Mouse (Mus musculus) neural tube, embryonic 13.5 days (tissue): ENCODE measurements around the gene Tmem38b. TPM values are rescaled to one million over a fixed set of nuclear protein-coding genes. Genes with fewer than 3 reads are reported as not detected.

Experiments
- ATAC-seq: fragments of 200-750 bp; cut with Nextera tagmentation; 2 replicates; pipeline ENCODE4 v1.8.0; 2017; ENCODE audit warnings: low read depth, mild to moderate bottlenecking, moderate TSS enrichment, moderate library complexity
- H3K27ac ChIP-seq: fragments of 300-500 bp; sonication (generic); replicated peaks from 2 replicates; pipeline ENCODE4 v1.5.1; 2015; ENCODE audit warnings: moderate library complexity, mild to moderate bottlenecking, inconsistent platforms
- H3K27me3 ChIP-seq: fragments of 300-500 bp; sonication (generic); 2 replicates; pipeline ENCODE4 v1.6.1; 2015; ENCODE audit warnings: mild to moderate bottlenecking, inconsistent platforms
- H3K36me3 ChIP-seq: fragments of 300-500 bp; sonication (generic); 2 replicates; pipeline ENCODE4 v1.6.1; 2015; ENCODE audit warnings: mild to moderate bottlenecking, inconsistent platforms
- H3K4me1 ChIP-seq: fragments of 300-500 bp; sonication (generic); replicated peaks from 2 replicates; pipeline ENCODE4 v1.6.1; 2015; ENCODE audit warnings: inconsistent platforms
- H3K4me2 ChIP-seq: fragments of 300-500 bp; sonication (generic); 2 replicates; pipeline ENCODE4 v1.6.1; 2015; ENCODE audit warnings: inconsistent platforms, mild to moderate bottlenecking, moderate library complexity
- H3K4me3 ChIP-seq: fragments of 300-500 bp; sonication (generic); 2 replicates; pipeline ENCODE4 v1.5.1; 2015; ENCODE audit warnings: mild to moderate bottlenecking, inconsistent platforms
- H3K9ac ChIP-seq: fragments of 300-500 bp; sonication (generic); 2 replicates; pipeline ENCODE4 v1.6.1; 2015; ENCODE audit warnings: moderate library complexity, mild to moderate bottlenecking, inconsistent platforms
- H3K9me3 ChIP-seq: fragments of 300-500 bp; sonication (generic); 2 replicates; pipeline ENCODE4 v1.6.1; 2016; ENCODE audit warnings: inconsistent platforms
- WGBS: fragments of 180-500 bp; shearing (Covaris S2); methylation state at CpG from one replicate; pipeline ENCODE4 v1.1.7; 2015; 5-methylcytosine and 5-hydroxymethylcytosine counted together
- polyA plus RNA-seq: library from polyadenylated mRNA; unstranded; fragments of >200 nt; fragmentation: Nextera tagmentation; extraction: Ambion mirVana; gene quantifications from 2 replicates; pipeline ENCODE4 v1.2.1, GENCODE M21; 2015

Tmem38b gene
- polyA plus RNA-seq, 1 experiment from 2014 or later = 5.6 TPM

GRCm38 (mm10) chr4:53904335-53904734, 78.5 kb downstream of the Tmem38b start:
- no peak for ATAC-seq
- WGBS = 84% methylated on average over 7 of the region's 7 CpGs
- H3K27ac ChIP-seq = no peak overlapping the region
- H3K9ac ChIP-seq = no peak overlapping the region
- H3K27me3 ChIP-seq = no peaks in the 10 kb centered on the region
- H3K4me1 ChIP-seq = no peaks in the 10 kb centered on the region; the same call in 1 of the 2 replicates
- H3K9me3 ChIP-seq = no peaks in the 10 kb centered on the region
- no peaks in the 10 kb centered on the region for H3K36me3 ChIP-seq
- no peak overlapping the region for H3K4me3 ChIP-seq
- H3K4me2 ChIP-seq = no peak overlapping the region

DNA sequence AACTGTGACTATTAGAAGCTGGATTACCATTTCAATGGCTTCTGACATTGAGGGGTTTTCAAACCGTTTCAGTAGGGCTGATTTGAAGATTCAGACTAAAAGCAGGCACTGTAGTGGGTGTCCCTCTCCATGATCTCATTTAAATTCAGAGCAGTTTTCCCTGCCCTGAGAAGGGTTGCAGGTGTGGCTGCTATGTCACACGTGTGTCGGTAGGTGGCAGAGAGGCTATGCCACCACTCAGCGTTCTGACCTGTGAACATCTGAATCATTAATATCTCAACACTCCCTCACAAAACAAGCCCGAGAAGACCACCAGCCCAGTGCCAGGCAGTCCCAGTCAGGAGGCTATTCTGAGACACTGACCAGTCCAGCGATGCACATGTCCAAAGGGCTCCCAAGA, 79.7 kb downstream of the Tmem38b start:
- H3K9me3 ChIP-seq = no peaks in the 10 kb centered on the region
- H3K36me3 ChIP-seq = no peaks in the 10 kb centered on the region
- no peak overlapping the region for H3K4me3 ChIP-seq
- no peak overlapping the region for H3K27ac ChIP-seq
- no peak for ATAC-seq
- 45% methylated on average over 6 of the region's 6 CpGs for WGBS
- no peaks in the 10 kb centered on the region for H3K27me3 ChIP-seq
- H3K4me2 ChIP-seq = no peak overlapping the region
- H3K9ac ChIP-seq = no peak overlapping the region
- H3K4me1 ChIP-seq = no peaks in the 10 kb centered on the region; the same call in 1 of the 2 replicates

GRCm38 (mm10) chr4:53907071-53907470, 81.2 kb downstream of the Tmem38b start:
- no peak overlapping the region for H3K4me3 ChIP-seq
- H3K9me3 ChIP-seq = no peaks in the 10 kb centered on the region
- 89% methylated on average over 3 of the region's 3 CpGs for WGBS
- no peak overlapping the region for H3K9ac ChIP-seq
- no peak overlapping the region for H3K4me2 ChIP-seq
- H3K27me3 ChIP-seq = no peaks in the 10 kb centered on the region
- no peaks in the 10 kb centered on the region for H3K36me3 ChIP-seq
- H3K27ac ChIP-seq = no peak overlapping the region
- no peaks in the 10 kb centered on the region for H3K4me1 ChIP-seq
- no peak for ATAC-seq

Other genes starting within 250 kb of the Tmem38b start
- 30.4 and 33.8 TPM in 2 replicates for gene Fsd1l, start 194.6 kb upstream of the Tmem38b start, polyA plus RNA-seq
- 23.1 and 23.6 TPM in 2 replicates for gene Fktn, start 112.0 kb upstream of the Tmem38b start, polyA plus RNA-seq
- gene Tal2, start 46.3 kb upstream of the Tmem38b start, polyA plus RNA-seq = 0.19 TPM in 1 of 2 replicates, not detected in the other